Comparison of ENCODE assay signal across 31 mouse cellular contexts in genomic region chr12:112506267-112506666, GRCm38 (mm10). TPM values are rescaled to one million over a fixed set of nuclear protein-coding genes. Genes with fewer than 3 reads are reported as not detected.
DNase-seq lines count a peak whose midpoint lies in the region; ATAC-seq lines count a peak whose summit lies in the region.
"Had no signal": no experiment of that assay in that cellular context is flagged by ENCODE, and none has a peak within 500 bp of the region (broad histone marks: within the 10 kb centered on the region; RNA-seq: fewer than 3 reads in every experiment).

No protein-coding gene starts in this region.

- H3K27ac ChIP-seq in hindbrain, embryonic 13.5 days: peak overlapping the region; percentile 83; the same call in 1 of the 2 replicates
- H3K27ac ChIP-seq in hindbrain, embryonic 11.5 days (ENCODE audit: low read depth, low read length): no peak overlapping the region
- H3K27ac ChIP-seq in midbrain, embryonic 16.5 days (ENCODE audit: low read length): peak overlapping the region; percentile 84; the same call in 1 of the 2 replicates
- H3K27ac ChIP-seq: embryonic facial prominence, embryonic 15.5 days; gastrocnemius, adult 2 months; heart, adult 2 months; limb, embryonic 13.5 days; stomach, embryonic 15.5 days had no signal

- DNase-seq in adrenal gland, adult (ENCODE audit: inconsistent age in 2 of 2, low spot score in 1 of 2): peak; percentile 85 to 91
- no peak for DNase-seq in adrenal gland, postnatal 4 days (ENCODE audit: low spot score in 2 of 2)
- no peak for DNase-seq in hindbrain, embryonic 11.5 days (ENCODE audit: low spot score)
- peak; percentile 77 for DNase-seq in adrenal gland, adult 8-10 months
- DNase-seq in lung, adult 18-20 months: no peak
- DNase-seq: cerebellum, adult 11-12 months; cerebellum, postnatal 10 days; gastrocnemius, adult 2 months; gastrocnemius, postnatal 36 days; heart, adult 2 months; kidney, adult 18-20 months; kidney, postnatal 4 days; lung, postnatal 36 days; right cerebral cortex, postnatal 25 days; thymus, postnatal 14 days had no signal

- H3K36me3 ChIP-seq in hindbrain, embryonic 13.5 days: no peaks in the 10 kb centered on the region; the same call in 1 of the 2 replicates
- H3K36me3 ChIP-seq in hindbrain, embryonic 11.5 days (ENCODE audit: control insufficient read depth, insufficient read depth, low read length): no peaks in the 10 kb centered on the region
- no peaks in the 10 kb centered on the region for H3K36me3 ChIP-seq in midbrain, embryonic 16.5 days (ENCODE audit: control insufficient read depth, insufficient read depth, low read length)
- H3K36me3 ChIP-seq: embryonic facial prominence, embryonic 15.5 days; forebrain, embryonic 15.5 days; heart, embryonic 12.5 days; limb, embryonic 13.5 days; stomach, embryonic 15.5 days had no signal

- no peak for ATAC-seq in hindbrain, embryonic 13.5 days (ENCODE audit: low FRiP score)
- no peak for ATAC-seq in hindbrain, embryonic 11.5 days (ENCODE audit: low FRiP score)
- no peak for ATAC-seq in midbrain, embryonic 16.5 days
- ATAC-seq: activated CD4-positive, CD25-positive, alpha-beta regulatory T cell, adult 4 months; forebrain, embryonic 15.5 days; hindbrain, embryonic 16.5 days had no signal

- WGBS in hindbrain, embryonic 13.5 days: 77% methylated on average over 6 of the region's 6 CpGs
- 80% methylated on average over 6 of the region's 6 CpGs for WGBS in hindbrain, embryonic 11.5 days
- 80% methylated on average over 6 of the region's 6 CpGs for WGBS in midbrain, embryonic 16.5 days

- no peak overlapping the region for H3K4me3 ChIP-seq in hindbrain, embryonic 13.5 days
- H3K4me3 ChIP-seq in hindbrain, embryonic 11.5 days (ENCODE audit: low read depth, low read length): no peak overlapping the region
- H3K4me3 ChIP-seq in midbrain, embryonic 16.5 days (ENCODE audit: low read depth, low read length): no peak overlapping the region
- H3K4me3 ChIP-seq: embryonic facial prominence, embryonic 15.5 days; forebrain, embryonic 15.5 days; gastrocnemius, adult 2 months; heart, adult 2 months; heart, embryonic 12.5 days; limb, embryonic 13.5 days; stomach, embryonic 15.5 days had no signal

- peaks cover 36% of the 10 kb centered on the region for H3K27me3 ChIP-seq in hindbrain, embryonic 13.5 days
- H3K27me3 ChIP-seq in hindbrain, embryonic 11.5 days (ENCODE audit: control insufficient read depth, insufficient read depth, low read length): peaks cover 11% of the 10 kb centered on the region
- H3K27me3 ChIP-seq in midbrain, embryonic 16.5 days (ENCODE audit: control insufficient read depth, insufficient read depth, low read depth, low read length): no peaks in the 10 kb centered on the region
- H3K27me3 ChIP-seq: forebrain, embryonic 15.5 days had no signal

- peaks cover 73% of the 10 kb centered on the region for H3K4me1 ChIP-seq in hindbrain, embryonic 13.5 days (replicated peaks)
- H3K4me1 ChIP-seq in hindbrain, embryonic 11.5 days (replicated peaks; ENCODE audit: control insufficient read depth, insufficient read depth, low read length): 0 out of 2 replicates have a peak, but pooled peaks cover 12% of the 10 kb centered on the region
- H3K4me1 ChIP-seq in midbrain, embryonic 16.5 days (ENCODE audit: control insufficient read depth, insufficient read depth, low read length): peaks cover 47% of the 10 kb centered on the region

- H3K9ac ChIP-seq in hindbrain, embryonic 13.5 days: no peak overlapping the region
- no peak overlapping the region for H3K9ac ChIP-seq in hindbrain, embryonic 11.5 days (ENCODE audit: low read depth, low read length)
- 0 out of 2 replicates have a peak overlapping the region, but pooled peaks have one; percentile 47 for H3K9ac ChIP-seq in midbrain, embryonic 16.5 days (ENCODE audit: low read depth, low read length)
- H3K9ac ChIP-seq: embryonic facial prominence, embryonic 15.5 days; forebrain, embryonic 15.5 days; heart, embryonic 12.5 days; limb, embryonic 13.5 days; stomach, embryonic 15.5 days had no signal

- no peak overlapping the region for H3K4me2 ChIP-seq in hindbrain, embryonic 13.5 days
- no peak overlapping the region for H3K4me2 ChIP-seq in hindbrain, embryonic 11.5 days (replicated peaks; ENCODE audit: low read depth, low read length)
- no peak overlapping the region for H3K4me2 ChIP-seq in midbrain, embryonic 16.5 days (ENCODE audit: low read length)
- H3K4me2 ChIP-seq: embryonic facial prominence, embryonic 15.5 days; heart, embryonic 12.5 days; limb, embryonic 13.5 days; liver, embryonic 11.5 days; stomach, embryonic 15.5 days had no signal

- no peaks in the 10 kb centered on the region for H3K9me3 ChIP-seq in hindbrain, embryonic 13.5 days
- H3K9me3 ChIP-seq in hindbrain, embryonic 11.5 days (ENCODE audit: control insufficient read depth, low read length): no peaks in the 10 kb centered on the region
- H3K9me3 ChIP-seq in midbrain, embryonic 16.5 days (replicated peaks; ENCODE audit: control insufficient read depth, low read length, poor library complexity, severe bottlenecking): no peaks in the 10 kb centered on the region
- H3K9me3 ChIP-seq: embryonic facial prominence, embryonic 15.5 days; forebrain, embryonic 15.5 days; heart, embryonic 12.5 days; limb, embryonic 13.5 days; stomach, embryonic 15.5 days had no signal

RNA-seq across cellular contexts. Expression of gene Tmem179, which starts 10.3 kb away (rescaled TPM):
- total RNA-seq in adrenal gland, postnatal 4 days (2021): 1 to 10 TPM; 5.8 to 6.6 TPM
- 40.8 and 44.4 TPM in 2 replicates for polyA plus RNA-seq in hindbrain, embryonic 13.5 days (2015; fragmentation: Nextera tagmentation; extraction: Ambion mirVana)
- 6.0 and 7.0 TPM in 2 replicates for polyA plus RNA-seq in hindbrain, embryonic 11.5 days (2014; fragmentation: Nextera tagmentation; extraction: Ambion mirVana)
- 10 to 100 TPM in 2 of 4 experiments, 1 to 10 TPM in 2; 9.5 to 15.5 (median 10.5) TPM for total RNA-seq in adrenal gland, adult 8-10 months (2022)
- polyA plus RNA-seq in midbrain, embryonic 16.5 days (2015; fragmentation: Nextera tagmentation; extraction: Ambion mirVana): 96.8 and 100 TPM in 2 replicates
- total RNA-seq: CH12.LX; common myeloid progenitor, adult 5-6 weeks; gastrocnemius, adult 2 months; gastrocnemius, postnatal 36 days; heart, adult 2 months; hematopoietic stem cell, adult 5-6 weeks; megakaryocyte, adult 5-6 weeks; neutrophil, adult 5-6 weeks had no signal
- polyA plus RNA-seq: activated CD4-positive, CD25-positive, alpha-beta regulatory T cell, adult 4 months had no signal

RNA-seq across cellular contexts. Expression of gene A530016L24Rik, which starts 17.0 kb away (rescaled TPM):
- 1 to 10 TPM; 9.1 to 9.8 TPM for total RNA-seq in adrenal gland, postnatal 4 days (2021)
- polyA plus RNA-seq in hindbrain, embryonic 13.5 days (2015; fragmentation: Nextera tagmentation; extraction: Ambion mirVana): 0.12 TPM in 1 of 2 replicates, not detected in the other
- not detected in 2 replicates for polyA plus RNA-seq in hindbrain, embryonic 11.5 days (2014; fragmentation: Nextera tagmentation; extraction: Ambion mirVana)
- total RNA-seq in adrenal gland, adult 8-10 months (2022): 10 to 100 TPM; 15.9 to 41.5 (median 18.6) TPM
- polyA plus RNA-seq in midbrain, embryonic 16.5 days (2015; fragmentation: Nextera tagmentation; extraction: Ambion mirVana): 0.16 and 0.17 TPM in 2 replicates
- total RNA-seq: CH12.LX; common myeloid progenitor, adult 5-6 weeks; ES-E14; hematopoietic stem cell, adult 5-6 weeks; megakaryocyte, adult 5-6 weeks; neutrophil, adult 5-6 weeks had no signal
- polyA plus RNA-seq: activated CD4-positive, CD25-positive, alpha-beta regulatory T cell, adult 4 months had no signal

Comparison
In these comparisons a context has a peak if more than half of its experiments do, and no peak if none do; other contexts are left out.
1. DNase-seq: peak in adrenal gland, adult (2 of 2) and adrenal gland, adult 8-10 months (single experiment); none in adrenal gland, postnatal 4 days (0 of 2), hindbrain, embryonic 11.5 days (single experiment) and lung, adult 18-20 months (0 of 2).